Mouse (Mus musculus): ENCODE data around the gene Glt8d2.
"Not testable (repeated sequence)": the region's sequence is repeated elsewhere in the genome, so short reads cannot be mapped to it uniquely, and the experiment has no call there.

Gene Glt8d2

DNA sequence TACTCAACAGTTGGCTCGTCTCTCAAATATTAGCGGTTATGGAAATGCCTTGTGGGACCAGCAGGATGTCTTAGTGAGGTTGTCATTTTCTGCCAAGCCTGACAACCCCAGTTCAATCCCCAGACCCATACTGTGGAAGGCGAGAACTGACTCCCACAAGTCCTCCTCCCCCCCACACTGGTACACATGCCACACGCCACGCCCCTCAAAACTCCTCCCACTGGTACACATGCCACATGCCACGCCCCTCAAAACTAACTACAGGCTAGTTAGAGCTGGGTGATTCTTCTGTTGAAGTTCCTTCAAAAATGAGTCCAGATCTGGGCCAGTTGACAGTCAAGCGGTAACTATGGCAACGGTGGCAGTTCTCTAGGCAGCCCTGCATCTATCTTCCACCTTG, 44.4 kb downstream of the Glt8d2 start:
- no peak for DNase-seq (ENCODE audit: low spot score in 2 of 2)

DNA sequence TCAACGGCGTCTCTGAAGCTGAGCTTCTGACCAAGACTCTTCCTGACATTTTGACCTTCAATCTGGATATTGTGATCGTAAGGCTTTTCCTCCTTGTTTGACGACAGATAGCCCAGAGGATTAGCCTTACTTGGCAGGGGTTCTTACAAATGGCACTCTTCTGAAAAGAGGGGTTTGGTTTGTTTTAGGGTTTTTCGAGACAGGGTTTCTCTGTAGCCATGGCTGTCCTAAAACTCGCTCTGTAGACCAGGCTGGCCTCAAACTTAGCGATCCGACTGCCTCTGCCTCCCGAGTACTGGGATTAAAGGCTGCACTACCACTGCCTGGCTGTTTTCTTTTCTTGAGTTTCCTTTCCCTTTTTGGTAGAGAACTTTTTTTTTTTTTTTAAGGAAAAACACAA, 49.0 kb downstream of the Glt8d2 start:
- no peak for DNase-seq (ENCODE audit: low spot score in 2 of 2)

DNA sequence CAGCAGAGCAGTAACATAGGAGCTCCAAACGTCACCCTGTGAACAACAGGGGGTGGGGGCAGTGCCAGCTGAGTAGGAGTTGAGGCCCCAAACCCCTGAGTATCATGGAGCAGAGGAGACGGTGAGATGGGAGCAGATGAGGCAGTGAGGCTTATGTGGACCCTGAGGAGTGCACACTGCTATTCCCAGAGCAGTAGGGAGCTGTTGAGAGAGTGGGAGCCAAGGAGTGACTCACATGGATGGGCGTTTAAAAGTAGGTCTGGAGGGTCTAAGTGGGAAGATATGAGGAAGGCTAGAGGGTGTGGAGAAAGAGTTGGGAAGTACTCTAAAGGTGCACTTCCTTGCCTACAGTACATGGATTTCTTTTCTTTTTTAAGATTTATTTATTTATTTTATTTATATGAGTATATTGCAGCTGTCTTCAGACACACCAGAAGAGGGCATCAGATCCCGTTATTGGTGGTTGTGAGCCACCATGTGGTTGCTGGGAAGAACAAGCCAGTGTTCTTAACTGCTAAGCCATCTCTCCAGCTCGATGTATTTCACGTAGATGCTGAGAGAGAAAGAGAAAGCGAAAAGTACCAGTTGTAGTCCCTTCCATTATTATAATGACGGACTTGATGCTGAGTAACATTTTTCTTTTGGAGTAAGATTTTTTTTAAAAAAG, 51.3 kb downstream of the Glt8d2 start:
- no peak for DNase-seq (ENCODE audit: low spot score in 2 of 2)

DNA sequence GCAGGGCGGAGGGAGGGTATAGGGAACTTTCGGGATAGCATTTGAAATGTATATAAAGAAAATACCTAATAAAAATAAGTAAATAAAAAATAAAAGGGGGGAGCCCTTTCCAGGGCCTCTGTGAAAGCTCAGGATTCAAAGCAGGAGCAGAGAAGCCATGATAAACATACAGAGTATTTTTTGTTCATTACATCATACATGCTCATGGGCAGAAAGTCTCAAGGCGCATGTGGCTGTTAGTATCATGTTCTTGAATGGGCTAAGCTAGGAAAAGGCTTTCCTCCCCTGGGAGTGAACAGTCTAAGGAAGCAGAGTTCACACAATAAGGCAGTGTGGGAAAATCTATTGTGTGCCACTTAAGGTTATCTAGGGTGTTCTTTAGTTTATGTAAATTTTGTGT, 54.1 kb downstream of the Glt8d2 start:
- DNase-seq (ENCODE audit: low spot score in 2 of 2): no peak

GRCm38 (mm10) chr10:82634348-82634747, 56.1 kb downstream of the Glt8d2 start:
- no peak for DNase-seq (ENCODE audit: low spot score in 2 of 2)

DNA sequence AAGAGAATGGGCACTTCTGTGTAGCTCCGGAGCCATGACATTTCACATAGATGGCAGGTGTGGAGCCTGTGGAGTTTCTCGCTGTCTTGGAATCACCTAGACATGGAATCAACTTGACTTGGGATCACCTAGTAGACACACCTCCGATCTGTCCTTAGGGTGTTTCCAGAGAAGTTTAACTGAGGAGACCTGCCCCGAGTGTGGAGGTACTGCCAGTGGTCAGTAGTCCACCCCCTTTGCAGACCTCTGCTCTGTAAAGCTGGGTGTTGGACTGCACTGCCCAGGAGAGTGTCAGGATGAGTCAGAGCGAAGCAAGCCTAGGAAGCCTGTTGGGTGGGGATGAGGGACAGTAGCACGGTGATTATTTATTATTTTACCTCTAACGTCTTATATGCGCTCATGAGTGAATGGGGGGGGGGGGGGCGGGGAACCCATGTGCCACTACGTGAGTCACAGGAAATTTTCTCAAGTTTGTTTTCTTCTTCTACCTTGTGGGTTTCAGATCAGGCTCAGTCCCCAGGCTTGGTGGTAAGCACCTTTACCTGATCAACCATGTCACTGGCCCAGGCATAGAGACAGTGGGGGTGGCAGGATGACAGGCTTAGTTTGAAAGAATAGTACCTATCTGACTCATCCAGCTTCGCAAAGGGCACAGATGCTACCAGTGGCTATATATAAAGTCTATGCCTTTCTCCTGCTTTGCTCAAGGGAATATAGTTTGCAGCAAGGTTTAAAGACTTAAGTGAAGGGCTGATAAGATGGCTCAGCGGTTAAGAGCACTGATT, 57.8 kb downstream of the Glt8d2 start:
- no peak for DNase-seq (ENCODE audit: low spot score in 2 of 2)

- DNase-seq (ENCODE audit: low spot score in 2 of 2): no peak
Measured at GRCm38 (mm10) chr10:82631133-82631532, 59.3 kb downstream of the Glt8d2 start.

DNA sequence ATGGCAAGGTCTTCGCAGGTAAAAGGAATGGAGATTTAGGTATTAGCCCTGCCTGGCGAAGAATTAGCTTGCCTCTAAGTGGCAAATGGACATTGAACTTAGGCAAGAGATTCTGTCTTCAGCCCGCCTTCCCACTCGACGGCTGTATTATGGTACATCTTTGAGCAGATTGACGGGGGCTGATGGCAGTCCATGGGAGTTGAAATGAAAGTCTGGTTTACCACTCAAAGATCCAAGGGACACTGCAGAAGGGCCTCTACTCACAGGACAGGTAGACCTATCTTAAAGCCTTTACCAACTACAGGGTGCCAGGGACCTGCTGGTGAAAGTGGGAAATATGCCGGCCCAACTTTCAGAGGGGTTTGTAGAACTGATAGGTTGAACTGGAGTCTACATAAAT, 60.0 kb downstream of the Glt8d2 start:
- DNase-seq (ENCODE audit: low spot score in 2 of 2): no peak

DNA sequence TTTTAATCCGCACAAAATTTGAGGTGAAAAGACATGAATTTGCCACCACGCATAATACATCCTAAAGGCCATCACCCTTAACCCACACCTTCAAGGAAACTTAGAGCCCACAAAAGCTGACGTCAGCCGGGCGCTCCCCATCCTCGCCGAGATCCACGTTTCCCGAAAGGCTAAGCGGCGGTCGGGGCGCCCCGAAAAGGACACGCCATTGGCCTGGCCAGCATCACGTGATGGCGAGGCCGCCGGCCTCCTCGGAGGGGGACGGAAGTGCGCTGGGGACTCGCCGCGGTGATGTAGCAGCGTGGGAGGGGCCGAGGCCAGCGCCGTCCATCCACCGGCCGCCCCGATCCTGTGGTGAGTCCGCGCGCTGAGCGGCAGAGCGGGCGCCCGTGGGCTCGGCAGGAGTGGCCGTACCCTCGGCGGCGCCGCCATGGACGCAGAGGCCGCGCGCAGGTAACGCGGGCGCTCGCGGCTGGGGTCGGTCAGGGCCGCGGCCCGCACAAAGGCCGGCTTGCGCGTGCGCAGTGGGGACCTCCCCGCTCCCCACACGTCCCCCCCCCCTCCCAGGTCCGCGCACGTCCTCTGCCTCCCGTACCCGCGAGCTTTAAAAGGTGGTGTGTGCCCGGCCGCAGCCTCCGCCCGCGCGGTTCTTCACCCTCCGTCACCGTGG, 60.7 kb downstream of the Glt8d2 start, which contains the start of gene Tdg:
Tdg (plus strand) TSS at position 243 of the 670 bp plus-strand sequence.
- peak; percentile 73 to 91 for DNase-seq (ENCODE audit: low spot score in 2 of 2)

- DNase-seq (ENCODE audit: low spot score in 2 of 2): no peak
Measured at GRCm38 (mm10) chr10:82629111-82629585, 61.3 kb downstream of the Glt8d2 start.

- DNase-seq (ENCODE audit: low spot score in 2 of 2): not testable (repeated sequence)
Measured at GRCm38 (mm10) chr10:82623553-82623932, 66.9 kb downstream of the Glt8d2 start.

DNA sequence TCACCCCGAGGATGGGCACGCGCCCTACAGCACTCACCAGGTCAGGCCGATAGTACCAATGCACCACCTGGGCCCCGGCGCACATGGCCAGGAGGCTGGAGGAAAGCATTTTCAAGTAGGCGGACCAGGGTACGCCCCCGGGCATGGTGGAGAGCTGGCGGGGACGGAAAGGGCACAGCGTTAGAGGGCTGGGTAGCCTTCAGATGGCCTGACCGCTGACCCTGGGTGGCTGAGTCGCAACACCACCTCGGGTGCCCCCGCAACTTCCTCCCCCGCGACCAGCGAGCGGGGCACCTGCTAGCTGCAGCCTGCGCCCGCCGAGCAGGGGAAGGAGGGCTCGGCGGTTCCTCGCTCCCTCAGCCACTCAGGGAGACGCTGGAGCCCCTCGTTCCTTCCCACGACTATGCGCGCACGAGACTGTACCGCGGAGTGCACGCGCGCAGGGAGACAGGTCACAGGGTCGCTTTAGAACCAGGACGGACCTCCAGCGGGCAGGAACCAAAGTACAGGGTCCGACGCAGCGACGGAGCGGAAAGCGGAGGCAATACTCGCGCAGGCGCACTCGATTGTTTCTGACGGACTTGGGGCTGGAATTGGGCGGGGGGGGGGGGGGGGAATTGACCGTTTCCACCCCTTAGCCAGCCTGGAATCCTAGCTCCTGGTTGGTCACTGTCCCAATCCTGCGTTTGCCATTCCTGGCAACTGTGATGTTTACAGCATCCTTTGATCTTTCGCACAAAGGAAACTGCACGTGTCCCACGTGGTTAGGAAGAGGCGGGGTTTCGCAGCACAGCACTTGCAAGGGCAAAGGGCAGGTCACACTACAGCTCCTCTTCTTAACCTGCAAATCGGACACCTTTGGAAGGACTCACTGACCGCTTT, 67.5 kb downstream of the Glt8d2 start, which contains the start of gene 1190007I07Rik:
1190007I07Rik (minus strand) TSS at position 558 of the 882 bp plus-strand sequence.
- DNase-seq (ENCODE audit: low spot score in 2 of 2): peak; percentile 77 to 88

DNA sequence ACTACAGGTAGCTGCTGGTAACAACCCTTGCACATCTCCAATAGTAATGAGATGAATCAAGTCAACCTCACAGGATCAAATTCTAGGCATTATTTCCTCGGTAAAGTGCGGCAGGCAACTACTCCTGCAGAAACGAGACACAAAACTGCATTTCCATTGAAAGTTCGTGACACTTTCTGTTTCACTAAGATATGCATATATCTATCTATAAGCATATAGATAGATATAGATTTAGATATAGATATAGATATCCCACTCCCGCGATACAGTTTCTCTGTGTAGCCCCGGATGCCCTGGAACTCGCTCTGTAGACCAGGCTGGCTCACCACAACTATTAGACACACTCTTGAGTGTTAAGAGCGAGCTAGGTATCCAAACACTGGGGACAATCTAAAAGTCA, 68.2 kb downstream of the Glt8d2 start:
- DNase-seq (ENCODE audit: low spot score in 2 of 2): no peak

All from urinary bladder, postnatal 36 days (tissue).